Mouse (Mus musculus): ENCODE measurements at regions not wholly inside any gene's neighbourhood (a gene's known extent, or its start where the extent isn't known, plus 50 kb on each side); places are given as distances from the start of the nearest gene placed in this dataset.

DNA sequence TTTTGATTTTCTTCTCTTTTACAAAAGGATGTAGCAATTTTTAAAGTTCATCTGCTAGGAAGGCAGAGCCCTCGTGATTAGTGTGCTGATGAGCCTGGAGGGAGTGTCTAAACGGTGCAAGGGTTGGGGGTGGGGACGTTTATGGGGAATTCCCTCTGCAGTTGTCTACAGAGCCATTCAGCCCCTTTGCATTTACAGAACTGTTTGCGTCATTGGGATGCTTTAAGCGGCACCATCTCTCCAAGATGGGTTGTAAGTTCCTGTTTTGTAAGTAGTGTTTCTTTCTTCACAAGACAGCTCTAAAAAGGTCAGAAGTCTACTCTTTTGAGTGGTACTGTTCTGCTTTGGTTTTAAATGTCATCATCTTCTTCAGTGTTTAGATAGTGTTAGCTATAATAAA is 191.1 kb downstream of the Stk31 start:
- no peak for TF ChIP-seq MXI1 (IDR thresholded peaks at IDR 0.05; ENCODE audit: low read depth, low read length)
- TF ChIP-seq CTCF (IDR thresholded peaks at IDR 0.05 in 2 of 3, conservative IDR thresholded peaks at IDR 0.05 in 1 of 3; ENCODE audit: control insufficient read depth in 1 of 3, insufficient read depth in 1 of 3, low read depth in 2 of 3, low read length in 3 of 3, poor library complexity in 1 of 3, severe bottlenecking in 1 of 3) = no peak
- no peak for TF ChIP-seq MAZ (IDR thresholded peaks at IDR 0.05; ENCODE audit: low read depth, low read length)
- no peak for TF ChIP-seq GABPA (IDR thresholded peaks at IDR 0.05; ENCODE audit: low read depth, low read length)
- TF ChIP-seq ZMIZ1 (IDR thresholded peaks at IDR 0.05; ENCODE audit: low read depth, low read length) = no peak
- TF ChIP-seq CHD1 (IDR thresholded peaks at IDR 0.05; ENCODE audit: low read depth, low read length) = no peak
- no peak for TF ChIP-seq ZNF384 (IDR thresholded peaks at IDR 0.05; ENCODE audit: low read depth, low read length)
- TF ChIP-seq POLR2AphosphoS2 (IDR thresholded peaks at IDR 0.05; ENCODE audit: low read length) = no peak
- no peak for TF ChIP-seq POLR2A (IDR thresholded peaks at IDR 0.05; ENCODE audit: control insufficient read depth in 1 of 2, insufficient read depth in 1 of 2, low read depth in 1 of 2, low read length in 2 of 2, poor library complexity in 1 of 2)
- no peak for TF ChIP-seq RCOR1 (IDR thresholded peaks at IDR 0.05; ENCODE audit: low read depth, low read length)

Data from MEL (cell line).